Mouse (Mus musculus) kidney, adult 2 months (tissue): ENCODE results near the gene Gatad1. TPM values are rescaled to one million over a fixed set of nuclear protein-coding genes. Genes with fewer than 3 reads are reported as not detected.

ENCODE experiments used
- DNase-seq: peaks from one replicate; pipeline ENCODE4 v3.0.0; 2021
- H3K27ac ChIP-seq: fragments of 200-500 bp; 2 replicates; pipeline ENCODE4 v1.5.1; 2012; ENCODE audit warnings: low read depth, low read length, control low read depth, inconsistent platforms; ENCODE audit not compliant: insufficient read depth
- H3K27me3 ChIP-seq: fragments of 200-500 bp; replicated peaks from 2 replicates; pipeline ENCODE4 v1.6.1; 2012; ENCODE audit warnings: mild to moderate bottlenecking, moderate library complexity, low read length, inconsistent platforms; ENCODE audit not compliant: control insufficient read depth, insufficient read depth
- H3K36me3 ChIP-seq: fragments of 200-500 bp; 2 replicates; pipeline ENCODE4 v1.6.1; 2012; ENCODE audit warnings: mild to moderate bottlenecking, moderate library complexity, low read length, inconsistent platforms; ENCODE audit not compliant: control insufficient read depth, insufficient read depth
- H3K4me1 ChIP-seq: fragments of 200-500 bp; 2 replicates; pipeline ENCODE4 v1.6.1; 2011; ENCODE audit warnings: low read length; ENCODE audit not compliant: control insufficient read depth, insufficient read depth
- H3K4me3 ChIP-seq: fragments of 200-500 bp; 2 replicates; pipeline ENCODE4 v1.5.1; 2011; ENCODE audit warnings: mild to moderate bottlenecking, low read depth, low read length, control low read depth; ENCODE audit not compliant: insufficient read depth
- CTCF ChIP-seq: fragments of 200-500 bp; conservative IDR thresholded peaks from 2 replicates; pipeline ENCODE4 v1.5.1; 2011; ENCODE audit warnings: low read depth, mild to moderate bottlenecking, control low read depth, low read length, moderate library complexity, mixed read lengths; ENCODE audit not compliant: insufficient read depth, insufficient read length
- POLR2A ChIP-seq: fragments of 200-500 bp; IDR thresholded peaks from one replicate; pipeline ENCODE4 v1.6.1; 2011; ENCODE audit warnings: low read depth, low read length, control low read depth
- WGBS: fragments of 180-500 bp; shearing (Covaris S2); methylation state at CpG from one replicate; pipeline ENCODE4 v1.1.7; 2018; 5-methylcytosine and 5-hydroxymethylcytosine counted together
- polyA plus RNA-seq: library from polyadenylated mRNA; depleted of rRNA; stranded (reverse); fragments of >200 nt; gene quantifications from 2 replicates; pipeline ENCODE4 v1.2.3, GENCODE M21; 2012

The Gatad1 gene
- polyA plus RNA-seq, 1 experiment, result 93.0 TPM

DNA sequence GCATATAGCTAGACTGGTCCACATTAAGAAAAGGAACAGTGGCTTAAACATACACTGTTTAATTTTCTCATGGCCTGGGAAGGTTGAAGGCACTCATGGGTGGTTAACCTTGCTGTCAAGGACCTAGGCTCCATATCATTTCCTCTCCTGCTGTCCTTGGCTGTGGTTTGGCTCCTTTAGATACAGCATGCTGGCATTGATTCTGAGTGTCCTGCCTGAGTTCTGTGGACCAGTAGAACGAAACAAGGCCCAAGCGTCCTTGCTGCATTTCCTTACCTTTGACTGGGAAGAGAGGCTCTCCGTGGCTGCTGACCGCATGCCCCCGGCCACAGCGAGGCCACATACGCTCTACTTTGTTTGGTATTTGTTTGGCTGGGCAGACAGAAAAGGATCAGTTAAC lies 47.7 kb downstream of the Gatad1 start:
- WGBS, result 97% methylated on average over 7 of the region's 7 CpGs
- DNase-seq, result no peak
- TF ChIP-seq CTCF (no peak), POLR2A (no peak)

DNA sequence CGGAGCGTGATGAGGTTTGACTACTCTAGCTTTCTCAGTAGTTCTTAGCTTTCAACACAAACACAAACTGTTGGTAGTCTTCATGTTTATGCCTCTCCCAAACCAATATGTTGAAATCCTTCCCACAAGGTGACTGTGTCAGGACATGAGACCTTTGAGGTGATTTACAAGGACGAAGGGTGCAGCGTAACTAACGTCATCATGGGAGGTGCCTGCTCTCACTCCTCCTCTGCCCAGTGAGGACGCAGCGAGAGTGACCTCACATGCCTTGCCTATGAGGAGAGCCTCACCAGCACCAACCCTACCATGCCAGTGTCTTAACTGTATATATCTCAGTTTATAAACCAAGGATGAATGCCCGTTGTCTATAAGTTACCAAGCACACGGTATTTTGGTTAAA lies 49.9 kb downstream of the Gatad1 start:
- no peaks in the 10 kb centered on the region for H3K4me1 ChIP-seq
- WGBS, result 93% methylated on average over 9 of the region's 9 CpGs

More for the DNA sequence above, 47.7 kb downstream of the Gatad1 start:
- Histone ChIP-seq H3K27ac (no peak overlapping the region), H3K27me3 (no peaks in the 10 kb centered on the region), H3K36me3 (no peaks in the 10 kb centered on the region; the same call in 1 of the 2 replicates), H3K4me3 (no peak overlapping the region), H3K4me1 (no peaks in the 10 kb centered on the region)

DNA sequence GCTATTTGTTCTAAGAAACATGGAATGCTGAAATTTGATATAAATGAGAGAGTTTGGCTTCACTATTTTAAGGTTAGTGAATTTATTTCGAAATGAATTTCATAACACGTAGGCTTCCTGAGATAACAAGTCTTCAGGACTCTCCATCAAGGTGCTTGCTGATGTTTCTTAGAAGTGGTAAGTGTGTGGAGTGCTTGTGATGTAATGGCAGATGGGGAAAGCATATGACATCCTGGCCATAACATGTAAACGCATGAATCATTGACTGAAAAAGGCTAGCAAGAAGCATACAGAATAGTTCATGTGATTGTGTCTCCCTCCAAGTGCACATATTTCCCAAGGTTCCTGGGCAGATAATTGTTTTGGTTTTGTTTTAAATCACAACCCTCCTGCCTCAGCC lies 56.2 kb downstream of the Gatad1 start:
- DNase-seq, result no peak
- Histone ChIP-seq H3K27me3 (no peaks in the 10 kb centered on the region), H3K27ac (no peak overlapping the region), H3K4me3 (no peak overlapping the region), H3K36me3 (no peaks in the 10 kb centered on the region; the same call in 1 of the 2 replicates), H3K4me1 (no peaks in the 10 kb centered on the region)
- no peak for TF ChIP-seq CTCF
- TF ChIP-seq POLR2A, result no peak
- WGBS, result 92% methylated on average over 3 of the region's 3 CpGs

More for the DNA sequence above, 49.9 kb downstream of the Gatad1 start:
- Histone ChIP-seq H3K27me3 (no peaks in the 10 kb centered on the region), H3K36me3 (no peaks in the 10 kb centered on the region; the same call in 1 of the 2 replicates), H3K4me3 (no peak overlapping the region), H3K27ac (no peak overlapping the region)
- no peak for DNase-seq
- no peak for TF ChIP-seq CTCF
- no peak for TF ChIP-seq POLR2A

DNA sequence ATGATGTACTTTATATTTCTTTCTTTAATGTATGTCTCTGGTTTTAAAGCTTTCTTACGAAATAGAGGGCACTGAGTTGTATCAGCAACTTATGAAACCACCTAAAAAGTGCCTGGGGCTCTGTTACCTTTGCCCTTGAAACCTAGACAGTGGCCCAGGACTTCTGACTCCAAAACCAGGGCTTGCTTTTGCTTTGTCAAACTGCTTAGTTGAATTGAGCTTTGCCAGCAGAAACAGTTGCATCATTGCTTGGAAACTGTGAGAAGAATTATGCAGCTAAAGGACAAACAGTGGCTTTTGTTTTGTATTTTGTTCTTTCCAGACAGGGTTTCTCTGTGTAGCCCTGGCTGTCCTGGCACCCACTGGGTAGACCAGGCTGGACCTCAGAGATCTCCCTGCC lies 56.7 kb downstream of the Gatad1 start:
- WGBS, result 55% methylated on average over 1 of the region's 1 CpGs
- H3K4me1 ChIP-seq, result 0 out of 2 replicates have a peak, but pooled peaks cover 1% of the 10 kb centered on the region

DNA sequence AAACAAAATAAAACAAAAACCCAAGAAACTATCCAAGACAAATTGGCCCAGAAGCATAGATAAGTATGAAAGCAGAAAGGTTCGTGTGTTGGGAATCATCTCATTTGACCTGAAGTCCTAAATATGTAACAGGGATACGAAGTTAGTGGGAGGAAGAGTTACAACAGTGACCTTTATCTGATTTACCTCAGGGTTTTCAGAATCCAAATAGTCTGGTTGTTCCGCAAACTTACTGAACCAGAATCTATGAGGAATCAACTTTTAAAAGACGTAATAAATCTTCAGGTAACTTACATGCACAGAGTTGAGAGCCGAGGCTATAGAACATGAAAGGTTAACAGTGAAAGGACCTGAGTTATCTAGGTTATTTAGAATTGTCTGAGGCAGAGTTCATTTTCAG lies 58.2 kb downstream of the Gatad1 start:
- no peaks in the 10 kb centered on the region for H3K36me3 ChIP-seq
- no peak overlapping the region for H3K27ac ChIP-seq
- TF ChIP-seq POLR2A, result no peak
- no peak for TF ChIP-seq CTCF
- DNase-seq, result no peak
- H3K27me3 ChIP-seq, result no peaks in the 10 kb centered on the region
- 0 out of 2 replicates have a peak, but pooled peaks cover 6% of the 10 kb centered on the region for H3K4me1 ChIP-seq
- no peak overlapping the region for H3K4me3 ChIP-seq
- WGBS, result 82% methylated on average over 5 of the region's 5 CpGs

More for the DNA sequence above, 56.7 kb downstream of the Gatad1 start:
- TF ChIP-seq CTCF, result no peak
- TF ChIP-seq POLR2A, result no peak
- H3K27me3 ChIP-seq, result no peaks in the 10 kb centered on the region
- peak; percentile 17 for DNase-seq
- no peaks in the 10 kb centered on the region; the same call in 1 of the 2 replicates for H3K36me3 ChIP-seq
- no peak overlapping the region for H3K4me3 ChIP-seq
- no peak overlapping the region for H3K27ac ChIP-seq

DNA sequence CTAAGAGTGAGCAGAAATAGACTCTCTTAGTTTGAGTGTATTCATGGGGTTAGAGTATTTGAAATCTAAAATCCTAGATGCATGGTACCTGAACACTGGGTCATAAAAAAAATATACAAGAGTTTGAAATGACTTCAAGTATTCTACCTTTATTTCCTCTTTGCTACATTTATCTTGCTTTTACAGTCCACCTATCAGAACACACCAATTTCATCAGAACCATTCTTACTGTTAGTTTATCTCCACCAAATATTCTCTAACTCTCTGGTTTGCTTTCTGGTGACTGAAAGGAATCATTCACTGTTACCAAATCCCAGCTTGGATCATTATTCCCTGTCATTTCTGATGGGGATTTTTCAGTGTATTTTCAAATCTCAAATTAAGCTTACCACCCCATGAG lies 59.8 kb downstream of the Gatad1 start:
- Histone ChIP-seq H3K4me1 (0 out of 2 replicates have a peak, but pooled peaks cover 6% of the 10 kb centered on the region), H3K36me3 (no peaks in the 10 kb centered on the region), H3K27ac (no peak overlapping the region), H3K27me3 (no peaks in the 10 kb centered on the region), H3K4me3 (no peak overlapping the region)
- no peak for TF ChIP-seq CTCF
- no peak for DNase-seq

DNA sequence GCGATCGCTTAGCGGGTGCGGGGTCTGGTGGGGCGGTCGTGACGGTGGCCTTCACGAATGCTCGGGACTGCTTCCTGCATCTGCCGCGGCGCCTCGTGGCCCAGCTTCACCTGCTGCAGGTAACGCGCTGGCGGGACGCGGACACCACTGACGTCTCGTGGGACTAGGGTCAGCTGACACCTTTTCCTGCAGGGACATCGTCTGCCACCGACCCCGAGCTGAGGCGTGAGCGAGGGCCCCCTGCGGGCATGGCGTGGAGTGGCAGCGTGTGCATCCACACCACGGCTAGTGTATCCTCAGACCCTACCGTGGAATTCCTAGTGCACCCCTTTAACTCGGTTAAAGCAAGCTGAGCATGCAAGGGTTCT lies 60.6 kb downstream of the Gatad1 start, which contains the start of gene Rbm48:
Gene Rbm48 (minus strand): TSS at position 187 of the 368 bp plus-strand sequence.
- peak within 1 kb of the TSS; percentile 86 for H3K4me3 ChIP-seq
- under 1% methylated on average over 31 of the region's 31 CpGs for WGBS
- H3K4me1 ChIP-seq, result 0 out of 2 replicates have a peak, but pooled peaks cover 6% of the 10 kb centered on the region
- no peaks in the 10 kb centered on the region for H3K36me3 ChIP-seq
- H3K27me3 ChIP-seq, result no peaks in the 10 kb centered on the region
- peak within 1 kb of the TSS; percentile 84 for H3K27ac ChIP-seq
- peak; percentile 88 for DNase-seq
- TF ChIP-seq CTCF, result peak; percentile 70
- TF ChIP-seq POLR2A, result no peak
